Mouse (Mus musculus) spleen, adult 2 months (tissue): ENCODE data around the gene Smoc1. TPM values are rescaled to one million over a fixed set of nuclear protein-coding genes. Genes with fewer than 3 reads are reported as not detected.

Experiments
- DNase-seq, 2 experiments: peaks; one replicate each; pipeline versions ENCODE4 v3.0.0 to v3.0.0-alpha.2; 2012 to 2021; ENCODE audit warnings: low spot score in 2 of 2, low read depth in 1 of 2
- H3K27ac ChIP-seq: fragments of 200-500 bp; 2 replicates; pipeline ENCODE4 v1.5.1; 2012; ENCODE audit warnings: low read length, inconsistent platforms; ENCODE audit not compliant: insufficient read depth
- H3K27me3 ChIP-seq: fragments of 200-500 bp; 2 replicates; pipeline ENCODE4 v1.6.1; 2012; ENCODE audit warnings: mild to moderate bottlenecking, moderate library complexity, low read length, inconsistent platforms; ENCODE audit not compliant: control insufficient read depth, insufficient read depth
- H3K36me3 ChIP-seq: fragments of 200-500 bp; 2 replicates; pipeline ENCODE4 v1.6.1; 2012; ENCODE audit warnings: mild to moderate bottlenecking, low read length, inconsistent platforms; ENCODE audit not compliant: control insufficient read depth, insufficient read depth
- H3K4me1 ChIP-seq: fragments of 200-500 bp; 2 replicates; pipeline ENCODE4 v1.6.1; 2011; ENCODE audit warnings: inconsistent platforms; ENCODE audit not compliant: control insufficient read depth, insufficient read depth, insufficient read length
- H3K4me3 ChIP-seq: fragments of 200-500 bp; 2 replicates; pipeline ENCODE4 v1.5.1; 2011; ENCODE audit warnings: mild to moderate bottlenecking, inconsistent platforms; ENCODE audit not compliant: insufficient read depth, insufficient read length; ENCODE audit errors: extremely low read depth
- CTCF ChIP-seq: fragments of 200-500 bp; IDR thresholded peaks from 2 replicates; pipeline ENCODE4 v1.5.1; 2011; ENCODE audit warnings: mild to moderate bottlenecking, inconsistent platforms; ENCODE audit not compliant: insufficient read depth, insufficient read length, insufficient replicate concordance; ENCODE audit errors: extremely low read depth
- POLR2A ChIP-seq: fragments of 200-500 bp; IDR thresholded peaks from 2 replicates; pipeline ENCODE4 v1.6.1; 2011; ENCODE audit warnings: low read depth, low read length, inconsistent platforms
- WGBS: fragments of 180-500 bp; shearing (Covaris S2); methylation state at CpG from one replicate; pipeline ENCODE4 v1.1.7; 2018; 5-methylcytosine and 5-hydroxymethylcytosine counted together
- polyA plus RNA-seq: library from polyadenylated mRNA; depleted of rRNA; stranded (reverse); fragments of >200 nt; gene quantifications from 2 replicates; pipeline ENCODE4 v1.2.3, GENCODE M21; 2012

The Smoc1 gene
- polyA plus RNA-seq, 1 experiment: 0.51 TPM

GRCm38 (mm10) chr12:81031579-81031978, 5.0 kb downstream of the Smoc1 start:
- WGBS: 88% methylated on average over 7 of the region's 7 CpGs

GRCm38 (mm10) chr12:81033389-81034041, 6.9 kb downstream of the Smoc1 start:
- DNase-seq: no peak
- TF ChIP-seq CTCF (no peak), POLR2A (no peak)
- H3K4me1 ChIP-seq: no peaks in the 10 kb centered on the region
- WGBS: 80% methylated on average over 15 of the region's 15 CpGs
- H3K4me3 ChIP-seq: no peak overlapping the region
- H3K27me3 ChIP-seq: no peaks in the 10 kb centered on the region
- H3K27ac ChIP-seq: no peak overlapping the region
- H3K36me3 ChIP-seq: no peaks in the 10 kb centered on the region

More at GRCm38 (mm10) chr12:81031579-81031978, 5.0 kb downstream of the Smoc1 start:
- H3K27me3 ChIP-seq: peaks cover 7% of the 10 kb centered on the region
- no peak for TF ChIP-seq CTCF
- no peak for TF ChIP-seq POLR2A
- H3K4me1 ChIP-seq: peaks cover 5% of the 10 kb centered on the region
- no peaks in the 10 kb centered on the region for H3K36me3 ChIP-seq
- DNase-seq: no peak
- H3K4me3 ChIP-seq: no peak overlapping the region
- no peak overlapping the region for H3K27ac ChIP-seq

- Histone ChIP-seq H3K27ac (no peak overlapping the region), H3K4me3 (no peak overlapping the region), H3K36me3 (no peaks in the 10 kb centered on the region), H3K27me3 (no peaks in the 10 kb centered on the region), H3K4me1 (no peaks in the 10 kb centered on the region)
- DNase-seq: no peak
- no peak for TF ChIP-seq CTCF
- no peak for TF ChIP-seq POLR2A
- WGBS: 84% methylated on average over 4 of the region's 4 CpGs
Measured at GRCm38 (mm10) chr12:81034042-81034417, 7.4 kb downstream of the Smoc1 start.

GRCm38 (mm10) chr12:81035850-81036249, 9.2 kb downstream of the Smoc1 start:
- H3K4me3 ChIP-seq: no peak overlapping the region
- no peak for TF ChIP-seq CTCF
- TF ChIP-seq POLR2A: no peak
- no peaks in the 10 kb centered on the region for H3K4me1 ChIP-seq
- no peak overlapping the region for H3K27ac ChIP-seq
- H3K36me3 ChIP-seq: no peaks in the 10 kb centered on the region
- H3K27me3 ChIP-seq: no peaks in the 10 kb centered on the region
- DNase-seq: no peak
- 83% methylated on average over 6 of the region's 6 CpGs for WGBS

- Histone ChIP-seq H3K4me1 (no peaks in the 10 kb centered on the region), H3K4me3 (no peak overlapping the region), H3K27me3 (no peaks in the 10 kb centered on the region), H3K27ac (no peak overlapping the region), H3K36me3 (no peaks in the 10 kb centered on the region)
- DNase-seq: no peak
- TF ChIP-seq CTCF (no peak), POLR2A (no peak)
- 83% methylated on average over 11 of the region's 11 CpGs for WGBS
Measured at GRCm38 (mm10) chr12:81043616-81044015, 17.0 kb downstream of the Smoc1 start.

GRCm38 (mm10) chr12:81046926-81047325, 20.3 kb downstream of the Smoc1 start:
- Histone ChIP-seq H3K4me1 (no peaks in the 10 kb centered on the region), H3K4me3 (no peak overlapping the region), H3K36me3 (no peaks in the 10 kb centered on the region), H3K27ac (no peak overlapping the region), H3K27me3 (no peaks in the 10 kb centered on the region)
- WGBS: 65% methylated on average over 5 of the region's 5 CpGs
- TF ChIP-seq CTCF (no peak), POLR2A (no peak)
- DNase-seq: no peak

- H3K4me3 ChIP-seq: no peak overlapping the region
- H3K27me3 ChIP-seq: no peaks in the 10 kb centered on the region
- WGBS: 89% methylated on average over 5 of the region's 5 CpGs
- H3K4me1 ChIP-seq: no peaks in the 10 kb centered on the region
- no peak for TF ChIP-seq POLR2A
- no peak for TF ChIP-seq CTCF
- no peak overlapping the region for H3K27ac ChIP-seq
- DNase-seq: no peak
- H3K36me3 ChIP-seq: no peaks in the 10 kb centered on the region
Measured at GRCm38 (mm10) chr12:81049661-81050060, 23.1 kb downstream of the Smoc1 start.
